Mouse (Mus musculus) thymus, adult 2 months (tissue): ENCODE results near the gene Il18rap. TPM values are rescaled to one million over a fixed set of nuclear protein-coding genes. Genes with fewer than 3 reads are reported as not detected.
A peak's percentile ranks its signal among the peaks of the same experiment; 100 is the strongest.

Experiments used
- DNase-seq: peaks from one replicate; pipeline ENCODE4 v3.0.0; 2021
- H3K27ac ChIP-seq: fragments of 200-500 bp; 2 replicates; pipeline ENCODE4 v1.5.1; 2012; ENCODE audit warnings: low read length, control low read depth; ENCODE audit not compliant: control insufficient read depth, insufficient read depth
- H3K27me3 ChIP-seq: fragments of 200-500 bp; 2 replicates; pipeline ENCODE4 v1.6.1; 2012; ENCODE audit warnings: mild to moderate bottlenecking, low read length, moderate library complexity, mixed read lengths; ENCODE audit not compliant: control insufficient read depth, insufficient read depth
- H3K36me3 ChIP-seq: fragments of 200-500 bp; 2 replicates; pipeline ENCODE4 v1.6.1; 2012; ENCODE audit warnings: mild to moderate bottlenecking, low read length, moderate library complexity; ENCODE audit not compliant: control insufficient read depth, insufficient read depth
- H3K4me1 ChIP-seq: fragments of 200-500 bp; replicated peaks from 2 replicates; pipeline ENCODE4 v1.6.1; 2012; ENCODE audit warnings: low read length; ENCODE audit not compliant: control insufficient read depth, insufficient read depth
- H3K4me3 ChIP-seq: fragments of 200-500 bp; 2 replicates; pipeline ENCODE4 v1.5.1; 2012; ENCODE audit warnings: mild to moderate bottlenecking, low read length, control low read depth, moderate library complexity; ENCODE audit not compliant: control insufficient read depth, insufficient read depth
- CTCF ChIP-seq: fragments of 200-500 bp; IDR thresholded peaks from 2 replicates; pipeline ENCODE4 v1.5.1; 2012; ENCODE audit warnings: mild to moderate bottlenecking, control low read depth, low read length, moderate library complexity, borderline replicate concordance; ENCODE audit not compliant: control insufficient read depth, poor library complexity, insufficient read depth; ENCODE audit errors: extremely low read depth
- POLR2A ChIP-seq: fragments of 200-500 bp; IDR thresholded peaks from 2 replicates; pipeline ENCODE4 v1.6.1; 2012; ENCODE audit warnings: mild to moderate bottlenecking, low read length, control low read depth, moderate library complexity; ENCODE audit not compliant: control insufficient read depth, poor library complexity, insufficient read depth; ENCODE audit errors: extremely low read depth
- WGBS: fragments of 180-500 bp; shearing (Covaris S2); methylation state at CpG from one replicate; pipeline ENCODE4 v1.1.7; 2018; 5-methylcytosine and 5-hydroxymethylcytosine counted together
- polyA plus RNA-seq: library from polyadenylated mRNA; depleted of rRNA; stranded (reverse); fragments of >200 nt; gene quantifications from 2 replicates; pipeline ENCODE4 v1.2.3, GENCODE M21; 2012; rRNA removed

The Il18rap gene
- 0.40 and 0.67 TPM in 2 replicates for polyA plus RNA-seq

- H3K36me3 ChIP-seq: no peaks in the 10 kb centered on the region
- DNase-seq: peak; percentile 5
- TF ChIP-seq CTCF: no peak
- no peak for TF ChIP-seq POLR2A
- H3K27ac ChIP-seq: no peak within 1 kb of the TSS
- no peaks in the 10 kb centered on the region for H3K27me3 ChIP-seq
- H3K4me1 ChIP-seq: no peaks in the 10 kb centered on the region
- 6% methylated on average over 9 of the region's 9 CpGs for WGBS
- H3K4me3 ChIP-seq: no peak within 1 kb of the TSS
These were observed at the start of gene Il18rap for GRCm38 (mm10) chr1:40514851-40515585. Il18rap (plus strand) TSS chr1:40515362.

GRCm38 (mm10) chr1:40465477-40466430 lies 49.4 kb upstream of the Il18rap start, which contains the start of gene Il18r1:
Il18r1 (plus strand) TSS chr1:40465552.
- peak; percentile 78 for DNase-seq
- no peaks in the 10 kb centered on the region for H3K27me3 ChIP-seq
- H3K4me1 ChIP-seq: peaks cover 11% of the 10 kb centered on the region
- 9% methylated on average over 20 of the region's 20 CpGs for WGBS
- no peaks in the 10 kb centered on the region for H3K36me3 ChIP-seq
- peak within 1 kb of the TSS; percentile 25 for H3K4me3 ChIP-seq
- TF ChIP-seq CTCF: peak; percentile 31; the same call in 1 of the 2 replicates
- no peak for TF ChIP-seq POLR2A
- H3K27ac ChIP-seq: no peak within 1 kb of the TSS

DNA sequence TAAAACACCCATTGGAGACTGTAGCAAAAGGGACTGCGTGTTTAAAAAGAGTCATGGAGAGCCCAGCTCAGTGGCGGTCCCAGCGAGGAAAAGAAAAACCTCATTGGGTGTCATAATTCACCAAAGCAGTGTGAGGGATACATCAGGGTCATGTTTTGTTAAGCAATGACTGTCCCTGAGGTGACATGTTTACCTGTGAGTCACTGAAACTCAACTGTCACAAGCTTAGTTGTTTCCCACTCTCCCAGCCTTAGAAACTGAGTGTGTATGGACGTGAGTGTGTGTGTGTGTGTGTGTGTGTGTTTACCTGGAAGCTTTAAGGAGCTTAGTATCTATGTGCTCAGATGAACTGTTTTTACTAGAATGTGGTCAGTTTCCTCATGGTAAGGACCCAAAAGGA lies 47.9 kb upstream of the Il18rap start:
- no peaks in the 10 kb centered on the region for H3K27me3 ChIP-seq
- TF ChIP-seq POLR2A (no peak), CTCF (no peak)
- H3K27ac ChIP-seq: no peak overlapping the region
- no peak for DNase-seq
- WGBS: 88% methylated on average over 4 of the region's 4 CpGs
- H3K4me1 ChIP-seq: peaks cover 11% of the 10 kb centered on the region
- no peaks in the 10 kb centered on the region for H3K36me3 ChIP-seq
- H3K4me3 ChIP-seq: no peak overlapping the region

- 85% methylated on average over 2 of the region's 2 CpGs for WGBS
These were observed 46.4 kb upstream of the Il18rap start for GRCm38 (mm10) chr1:40468805-40469204.

GRCm38 (mm10) chr1:40469900-40470299 lies 45.3 kb upstream of the Il18rap start:
- TF ChIP-seq POLR2A: no peak
- TF ChIP-seq CTCF: no peak
- Histone ChIP-seq H3K4me3 (no peak overlapping the region), H3K27me3 (no peaks in the 10 kb centered on the region), H3K36me3 (no peaks in the 10 kb centered on the region), H3K4me1 (peaks cover 17% of the 10 kb centered on the region), H3K27ac (no peak overlapping the region)
- 7% methylated on average over 12 of the region's 12 CpGs for WGBS
- no peak for DNase-seq

More at GRCm38 (mm10) chr1:40468805-40469204, 46.4 kb upstream of the Il18rap start:
- Histone ChIP-seq H3K27ac (no peak overlapping the region), H3K36me3 (no peaks in the 10 kb centered on the region), H3K27me3 (no peaks in the 10 kb centered on the region), H3K4me1 (peaks cover 11% of the 10 kb centered on the region), H3K4me3 (no peak overlapping the region)
- no peak for TF ChIP-seq CTCF
- TF ChIP-seq POLR2A: no peak
- no peak for DNase-seq

DNA sequence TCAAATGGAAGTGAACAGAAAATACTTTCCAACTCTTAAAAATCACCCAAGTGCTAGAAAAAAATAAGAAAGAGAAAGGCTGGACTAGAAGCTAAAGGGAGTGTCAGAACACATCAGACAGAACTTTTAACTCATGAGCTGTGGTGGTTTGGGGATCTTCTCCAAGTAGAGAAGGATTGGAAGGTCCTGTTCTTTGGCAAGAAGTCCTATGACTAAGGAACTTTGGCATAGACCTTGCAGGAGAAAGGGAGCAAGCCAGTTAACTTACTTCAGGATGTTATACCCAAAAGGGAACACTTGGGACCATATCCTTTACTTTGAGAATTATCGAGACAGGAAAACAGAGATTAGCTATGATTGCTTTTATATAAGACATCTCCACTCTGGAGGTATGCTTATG lies 42.8 kb upstream of the Il18rap start:
- H3K27me3 ChIP-seq: no peaks in the 10 kb centered on the region
- H3K4me3 ChIP-seq: no peak overlapping the region
- TF ChIP-seq POLR2A (no peak), CTCF (no peak)
- no peaks in the 10 kb centered on the region for H3K36me3 ChIP-seq
- 94% methylated on average over 1 of the region's 1 CpGs for WGBS
- no peak overlapping the region for H3K27ac ChIP-seq
- DNase-seq: no peak
- peaks cover 22% of the 10 kb centered on the region for H3K4me1 ChIP-seq
